Mouse (Mus musculus): ENCODE results near the gene Rem2.

The Rem2 gene

DNA sequence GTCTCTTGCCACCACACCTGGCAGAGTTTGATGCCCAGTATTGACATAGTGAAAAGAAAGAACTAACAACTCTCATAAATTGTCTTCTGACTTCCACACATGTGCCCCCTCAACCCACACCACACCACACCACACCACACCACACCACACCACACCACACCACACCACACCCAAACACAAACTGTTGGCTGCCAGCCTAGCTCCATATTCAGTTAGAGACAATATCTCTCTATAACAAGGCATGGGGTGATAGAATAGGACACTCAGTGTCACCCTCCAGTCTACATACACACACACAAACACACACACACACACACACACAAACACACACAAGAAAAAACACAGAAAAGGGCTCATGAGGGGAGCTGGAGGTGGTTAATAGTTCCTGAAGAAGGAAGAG is 12.4 kb downstream of the Rem2 start:
- DNase-seq (ENCODE audit: low read depth, low spot score): no peak

DNA sequence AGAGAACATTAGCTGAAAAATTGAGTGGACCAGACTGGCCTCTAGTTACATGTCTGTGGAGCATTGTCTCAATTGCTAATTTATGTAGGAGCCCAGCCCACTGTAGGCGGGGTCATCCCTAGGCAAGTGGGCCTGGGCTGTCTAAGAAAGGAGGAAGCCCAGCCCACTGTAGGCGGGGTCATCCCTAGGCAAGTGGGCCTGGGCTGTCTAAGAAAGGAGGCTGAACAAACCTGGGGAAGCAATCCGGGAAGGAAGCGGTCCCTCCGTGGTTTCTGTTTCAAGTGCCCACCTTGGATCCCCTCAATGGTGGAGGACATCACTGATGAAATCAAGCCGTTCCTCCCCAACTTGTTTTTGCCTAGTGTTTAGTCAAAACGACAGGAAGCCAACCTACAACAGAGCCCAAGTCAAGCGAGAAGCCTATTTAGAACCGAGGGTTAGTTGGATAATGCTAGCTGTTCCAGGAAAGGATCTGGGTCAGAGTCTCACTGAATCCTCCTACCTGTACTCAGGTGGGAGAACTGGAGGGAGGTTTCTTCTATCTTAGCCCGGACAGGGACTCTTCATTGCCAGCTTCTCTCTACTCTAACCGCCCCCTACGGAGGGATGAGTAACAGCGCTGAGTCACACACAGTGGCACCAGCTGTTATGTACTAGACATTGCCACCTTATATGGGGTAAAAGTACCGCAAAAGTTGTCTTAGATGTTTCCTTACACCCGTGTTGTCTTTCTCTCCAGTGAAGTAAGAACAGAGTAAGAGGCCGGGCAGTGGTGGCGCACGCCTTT is 16.6 kb downstream of the Rem2 start:
- DNase-seq (ENCODE audit: low read depth, low spot score): no peak

DNA sequence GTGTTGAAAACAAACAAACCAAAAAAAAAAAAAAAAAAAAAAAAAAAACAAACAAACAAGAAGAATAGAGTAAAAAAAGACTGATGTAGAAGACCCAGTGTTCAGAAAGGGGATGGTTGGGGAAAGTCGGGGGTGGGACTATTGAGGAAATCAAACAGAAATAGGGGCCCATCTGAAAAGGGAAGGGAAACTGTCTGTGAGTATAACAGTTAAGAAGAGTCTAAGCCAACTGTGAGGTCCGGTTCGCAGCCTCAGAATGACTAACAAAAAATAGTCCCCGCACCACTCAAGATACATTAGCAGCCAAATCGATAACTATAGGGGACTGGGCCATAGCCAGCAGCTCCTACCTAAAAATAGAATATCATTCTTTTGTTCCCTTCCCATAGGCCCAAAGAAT is 17.3 kb downstream of the Rem2 start:
- no peak for DNase-seq (ENCODE audit: low read depth, low spot score)

DNA sequence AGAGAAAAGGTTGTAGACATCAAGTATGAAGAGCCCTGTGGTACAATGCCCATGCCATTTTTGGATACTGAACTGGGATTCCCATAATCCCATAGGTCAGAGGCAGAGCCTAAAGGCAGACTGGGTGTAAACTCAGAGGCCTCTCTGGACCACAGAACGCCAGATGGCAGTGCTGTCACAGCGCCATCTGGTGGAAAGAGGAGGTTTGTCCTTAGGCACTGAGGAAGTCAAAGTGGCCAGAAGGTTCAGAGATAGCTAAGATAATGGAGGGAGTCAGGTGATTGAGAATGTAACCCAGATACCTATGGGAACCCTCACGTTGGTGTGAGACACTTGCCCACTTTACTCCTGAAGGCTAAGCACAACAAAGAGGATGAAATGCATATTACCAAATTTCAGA is 18.3 kb downstream of the Rem2 start:
- peak; percentile 83 for DNase-seq (ENCODE audit: low read depth, low spot score)

DNA sequence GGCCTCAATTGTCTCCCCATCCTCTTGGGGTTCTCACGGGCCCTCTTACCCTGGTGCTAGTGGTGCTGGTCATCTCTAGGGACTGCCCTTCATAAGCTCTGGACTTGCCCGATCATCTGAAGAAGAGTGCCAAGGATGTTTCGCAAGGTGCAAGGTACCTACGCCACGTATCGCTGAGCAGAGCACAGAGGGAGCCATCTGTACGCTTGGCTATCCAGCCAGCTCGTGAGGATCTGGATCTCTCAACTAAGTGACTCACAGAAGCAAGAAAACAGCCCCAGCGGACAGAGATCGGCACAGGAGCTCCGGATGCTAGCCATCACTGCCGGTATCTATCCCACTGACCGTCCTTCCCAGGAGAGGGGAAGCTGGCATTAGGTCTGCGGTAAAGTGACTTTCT is 20.8 kb downstream of the Rem2 start:
- no peak for DNase-seq (ENCODE audit: low read depth, low spot score)

DNA sequence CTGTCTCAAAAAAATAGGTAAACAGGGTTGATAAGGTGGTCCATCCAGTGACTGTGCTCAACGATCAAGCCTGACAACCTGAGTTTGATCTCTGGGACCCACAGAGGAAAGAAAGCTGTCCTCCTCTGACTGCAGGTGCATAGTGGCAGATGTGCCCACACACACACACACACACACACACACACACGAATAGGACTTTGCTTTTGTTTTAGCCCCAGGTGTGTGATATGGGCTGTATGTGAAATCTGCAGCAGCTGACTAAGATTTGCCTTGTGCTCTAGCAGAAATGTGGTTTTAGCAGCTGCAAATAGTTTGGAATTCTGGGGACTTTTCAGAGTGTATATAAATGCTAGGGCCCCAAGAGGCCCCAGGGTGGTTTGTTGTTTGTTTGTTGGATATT is 23.4 kb downstream of the Rem2 start:
- no peak for DNase-seq (ENCODE audit: low read depth, low spot score)

DNA sequence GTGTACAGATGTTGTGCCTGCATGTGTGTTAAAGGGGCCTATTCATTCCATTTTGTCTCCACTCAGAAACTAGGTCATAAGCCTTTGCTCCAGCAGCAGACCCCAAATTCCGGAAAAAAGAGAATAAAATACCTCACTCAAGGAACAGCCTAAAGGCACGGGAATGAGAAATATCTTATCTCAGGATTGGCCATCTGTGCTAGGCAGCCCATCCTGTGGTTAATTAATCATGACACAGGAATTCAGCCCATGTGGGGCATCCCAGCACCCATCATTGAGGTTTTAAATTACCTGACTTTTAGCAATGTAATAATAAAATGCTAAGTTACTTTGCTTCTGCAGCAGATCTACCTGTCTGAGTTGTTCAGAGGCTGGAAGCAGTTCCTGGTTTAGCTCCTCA is 25.5 kb downstream of the Rem2 start:
- DNase-seq (ENCODE audit: low read depth, low spot score): no peak

DNA sequence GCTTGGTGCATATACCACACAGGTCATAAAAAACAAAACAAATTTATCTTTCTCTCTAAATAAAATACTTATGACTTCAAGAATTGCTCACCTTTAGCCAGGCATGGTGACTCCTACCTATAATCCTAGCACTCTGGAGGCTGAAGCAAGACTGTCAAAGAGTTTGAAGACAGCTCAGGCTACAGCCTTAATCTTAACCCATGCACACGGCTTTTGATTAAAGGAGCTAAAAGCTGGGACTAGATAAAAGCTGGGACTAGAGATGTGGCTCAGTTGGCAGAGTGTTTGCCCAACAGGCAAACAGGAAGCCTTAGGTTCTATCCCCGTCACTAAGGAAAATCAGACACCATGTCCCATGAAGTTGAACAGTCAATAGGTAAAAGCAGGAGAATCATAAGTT is 27.2 kb downstream of the Rem2 start:
- no peak for DNase-seq (ENCODE audit: low read depth, low spot score)

DNA sequence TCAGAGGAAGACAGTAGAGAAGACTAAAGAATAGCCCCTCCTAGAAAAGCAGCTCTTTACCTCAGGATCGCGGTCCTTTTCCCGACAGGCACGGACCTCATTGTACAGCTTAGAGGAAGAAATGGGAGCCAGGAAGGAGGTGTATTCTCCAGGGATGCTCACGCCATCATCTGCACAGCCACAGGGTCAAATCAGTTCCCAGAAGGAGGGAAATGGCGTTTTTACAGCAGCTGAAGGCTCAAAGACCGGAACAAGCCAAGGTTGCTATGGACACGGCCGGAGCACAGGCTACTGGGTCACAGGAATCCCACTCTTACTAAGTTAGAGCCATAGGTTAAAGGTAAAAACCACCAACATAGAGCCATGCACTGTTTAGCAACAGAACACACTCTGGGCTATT is 33.9 kb downstream of the Rem2 start:
- no peak for DNase-seq (ENCODE audit: low read depth, low spot score)

DNA sequence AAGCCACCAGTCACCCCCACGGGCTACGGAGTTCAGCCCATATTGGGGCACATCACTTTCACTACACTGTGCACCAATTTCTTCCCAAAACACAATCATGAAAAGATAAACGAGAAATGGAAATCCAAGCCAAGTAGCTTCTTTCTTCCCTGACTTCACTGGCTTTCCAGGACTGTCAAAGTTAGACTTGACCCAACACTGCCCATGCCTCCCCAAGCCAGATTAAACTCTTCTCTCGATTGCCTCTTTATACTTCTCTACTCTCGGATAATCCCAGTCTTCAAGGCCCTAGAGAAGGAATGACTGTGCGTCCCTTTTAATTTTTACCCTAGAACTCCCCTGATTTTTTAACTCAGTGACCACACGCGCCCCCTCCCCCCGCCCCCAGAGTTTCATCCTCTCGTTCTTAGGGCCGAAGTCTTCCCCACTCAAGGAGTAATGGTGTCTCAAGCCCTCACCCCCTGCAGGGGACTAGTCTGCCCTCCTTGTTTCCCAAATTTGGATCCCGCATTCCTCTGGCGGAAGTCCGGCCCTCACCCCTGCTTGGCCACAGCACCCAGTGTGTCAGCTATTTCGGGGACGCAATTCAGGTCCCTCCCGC is 40.9 kb downstream of the Rem2 start:
- DNase-seq (ENCODE audit: low read depth, low spot score): no peak

DNA sequence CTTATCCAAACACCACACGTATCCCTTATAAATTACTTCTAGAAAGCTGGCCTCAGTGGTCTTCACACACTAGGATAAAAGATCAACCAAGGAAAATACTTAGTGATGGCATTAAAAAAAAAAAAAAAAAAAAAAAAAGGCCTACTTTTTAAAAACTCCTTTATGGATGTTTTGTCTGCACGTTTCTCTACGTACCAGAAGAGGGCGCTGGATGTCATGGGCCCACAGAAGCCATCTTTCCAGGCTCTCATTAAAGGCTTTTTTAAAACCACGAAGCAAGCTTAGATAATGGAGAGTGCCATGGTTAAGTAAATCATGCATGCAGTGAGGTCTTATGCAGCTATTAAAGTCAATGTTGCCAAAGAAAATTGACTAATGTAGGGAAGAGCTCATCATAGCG is 47.7 kb downstream of the Rem2 start:
- peak; percentile 40 for DNase-seq (ENCODE audit: low read depth, low spot score)

DNA sequence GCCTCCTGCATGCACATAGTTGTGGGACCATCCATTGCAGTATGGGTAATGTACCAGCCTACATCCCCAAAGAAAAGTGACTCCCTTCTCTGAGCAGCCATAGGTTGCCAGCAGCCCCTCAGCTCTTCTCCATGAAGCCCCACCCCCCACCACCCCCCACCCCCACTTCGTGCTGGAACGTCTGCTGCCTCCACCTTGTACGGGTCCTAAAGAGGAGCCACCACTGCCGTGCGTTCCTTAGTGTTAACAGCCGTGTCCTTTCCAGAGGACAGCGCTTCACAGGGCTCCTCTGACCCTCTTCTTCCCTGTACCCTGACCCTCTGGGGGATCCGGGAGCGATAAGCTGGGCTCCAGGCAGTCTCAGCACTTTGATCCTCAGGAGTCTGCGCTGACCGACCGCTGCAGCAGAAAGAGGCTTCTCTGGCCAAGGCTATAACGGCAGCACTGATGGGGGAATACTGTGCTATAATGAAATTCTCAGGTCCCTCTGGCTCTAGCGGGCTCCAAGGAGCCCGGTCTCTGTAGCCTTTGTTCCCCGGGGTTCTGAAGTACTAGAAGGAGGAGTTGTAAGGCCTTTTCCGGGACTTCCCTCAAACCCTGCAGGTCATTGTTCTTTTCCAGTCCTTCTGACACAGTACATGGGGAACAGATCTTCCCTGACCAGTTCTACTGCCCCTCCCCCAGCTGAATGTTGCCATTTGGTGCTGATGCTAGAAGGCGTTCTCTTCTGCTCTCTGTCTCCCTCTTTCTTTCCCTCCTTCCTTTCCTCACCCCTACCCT is 51.5 kb downstream of the Rem2 start:
- peak; percentile 37 for DNase-seq (ENCODE audit: low read depth, low spot score)

DNA sequence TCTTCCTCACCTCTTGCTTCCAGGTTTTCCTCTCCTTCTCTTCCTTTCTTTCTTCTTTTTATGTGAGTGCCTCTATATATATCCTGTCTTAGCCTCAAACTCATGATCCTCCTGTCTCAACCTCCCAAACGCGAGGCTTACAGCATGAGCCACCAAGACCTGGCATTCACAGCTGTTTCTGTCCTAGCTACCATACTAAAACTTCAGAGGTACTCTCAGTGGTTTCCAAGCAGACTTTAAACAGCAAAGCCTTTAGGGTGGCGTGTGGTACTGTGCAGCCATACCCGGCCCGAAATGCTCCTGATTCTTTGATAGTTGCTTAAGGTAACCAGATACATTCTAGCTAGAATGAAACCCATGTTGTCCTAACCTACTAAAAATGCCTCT is 52.1 kb downstream of the Rem2 start:
- DNase-seq (ENCODE audit: low read depth, low spot score): no peak

DNA sequence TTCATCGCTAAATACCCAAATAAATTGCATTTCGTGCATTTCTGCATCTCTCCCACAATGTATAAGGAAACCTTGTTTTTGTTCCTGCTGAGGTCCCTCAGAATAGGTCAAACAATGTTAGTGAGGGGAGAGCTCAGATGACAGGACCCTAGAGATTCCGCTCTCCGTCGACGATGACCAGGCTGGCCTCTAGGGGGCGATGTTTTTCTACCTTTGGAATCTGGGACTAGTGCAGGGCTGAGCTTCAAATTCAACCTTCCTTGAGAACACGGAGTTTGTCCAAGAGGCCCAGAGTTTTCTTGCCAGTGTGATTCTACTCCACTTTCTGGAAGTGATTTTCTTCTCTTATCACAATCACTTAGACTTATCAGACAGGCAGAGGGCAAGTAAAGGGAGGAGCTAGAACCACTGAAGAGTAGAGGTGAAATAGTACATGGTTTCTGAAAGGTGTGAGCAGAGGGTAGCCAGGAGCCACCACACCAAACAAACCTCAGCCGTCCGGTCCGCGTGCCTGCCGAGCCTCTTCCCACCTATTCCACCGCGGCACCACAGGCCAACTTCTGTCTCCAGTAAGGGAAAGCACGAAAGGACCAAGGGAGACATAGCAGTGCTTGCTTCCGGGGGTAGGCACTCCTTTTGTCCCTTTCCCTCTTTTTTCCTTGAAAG is 52.7 kb downstream of the Rem2 start:
- peak; percentile 89 for DNase-seq (ENCODE audit: low read depth, low spot score)

Data from mesoderm, embryonic 11.5 days (tissue).